Mouse (Mus musculus): ENCODE measurements at regions not wholly inside any gene's neighbourhood (a gene's known extent, or its start where the extent isn't known, plus 50 kb on each side); places are given as distances from the start of the nearest gene placed in this dataset.

- no peak for ATAC-seq
Observed at GRCm38 (mm10) chr19:54248256-54248936, 204.4 kb downstream of the Adra2a start.

GRCm38 (mm10) chr19:54252145-54252664, 208.3 kb downstream of the Adra2a start:
- no peak for ATAC-seq

DNA sequence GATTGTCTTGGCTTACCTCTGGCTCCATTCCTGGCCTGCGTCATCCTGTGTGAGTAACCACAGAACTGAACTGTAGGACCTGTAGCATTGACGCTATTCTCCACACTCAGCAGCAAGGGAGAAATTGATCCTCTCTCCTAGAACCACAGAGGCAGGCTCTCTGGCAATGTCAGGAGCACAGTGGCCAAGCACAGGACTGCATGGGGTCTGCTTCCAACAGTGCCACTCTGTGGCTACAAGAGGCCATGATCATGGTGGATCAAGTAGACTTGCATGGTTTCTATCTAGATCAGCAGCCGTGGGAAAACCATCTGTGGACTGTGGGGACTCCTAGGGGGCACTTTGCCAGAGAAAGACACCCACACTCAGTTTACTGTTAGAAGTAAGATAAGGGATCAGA, 213.9 kb downstream of the Adra2a start:
- no peak for ATAC-seq

GRCm38 (mm10) chr19:54259175-54259574, 215.2 kb downstream of the Adra2a start:
- ATAC-seq: no peak

- ATAC-seq: no peak
Observed at GRCm38 (mm10) chr19:54277368-54277767, 233.4 kb downstream of the Adra2a start.

DNA sequence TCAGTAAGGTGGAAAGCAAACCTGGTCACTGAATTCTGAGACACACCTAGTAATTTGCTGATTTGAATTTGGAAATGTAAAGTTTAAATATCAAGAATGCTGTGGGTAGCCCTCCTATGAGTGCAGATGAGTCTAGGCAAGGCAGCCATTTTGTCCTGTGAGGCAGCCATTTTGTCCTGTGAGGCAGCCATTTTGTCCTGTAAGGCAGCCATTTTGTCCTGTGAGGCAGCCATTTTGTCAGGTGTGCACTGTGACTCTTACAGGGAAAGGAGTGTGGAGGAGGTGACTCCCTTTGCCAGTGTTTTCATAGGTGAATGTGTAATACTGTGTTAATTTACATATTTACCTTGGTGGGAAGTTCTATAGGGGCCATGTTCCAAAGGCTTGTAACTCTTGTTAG, 241.5 kb downstream of the Adra2a start:
- no peak for ATAC-seq

- no peak for ATAC-seq
Observed at GRCm38 (mm10) chr19:54297663-54298388, 253.9 kb downstream of the Adra2a start.

DNA sequence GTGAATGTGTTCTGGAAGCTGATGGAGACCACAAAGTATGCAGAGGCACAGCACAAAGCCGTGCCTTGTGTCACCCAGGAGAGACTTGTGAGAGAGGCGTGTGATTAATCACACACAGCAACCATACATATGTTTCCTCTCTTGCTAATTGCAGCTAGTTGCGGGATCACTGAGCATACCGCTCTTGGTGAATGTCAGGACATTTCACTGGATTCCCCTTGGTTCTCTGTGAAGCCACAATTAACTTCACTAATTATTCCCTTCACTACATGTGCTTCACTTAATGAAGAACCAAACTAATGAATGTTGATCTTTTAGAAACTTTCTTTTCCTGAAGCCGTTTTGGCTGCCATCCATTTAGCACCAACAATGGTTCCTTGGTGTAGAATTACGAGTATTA, 267.3 kb downstream of the Adra2a start:
- ATAC-seq: no peak

DNA sequence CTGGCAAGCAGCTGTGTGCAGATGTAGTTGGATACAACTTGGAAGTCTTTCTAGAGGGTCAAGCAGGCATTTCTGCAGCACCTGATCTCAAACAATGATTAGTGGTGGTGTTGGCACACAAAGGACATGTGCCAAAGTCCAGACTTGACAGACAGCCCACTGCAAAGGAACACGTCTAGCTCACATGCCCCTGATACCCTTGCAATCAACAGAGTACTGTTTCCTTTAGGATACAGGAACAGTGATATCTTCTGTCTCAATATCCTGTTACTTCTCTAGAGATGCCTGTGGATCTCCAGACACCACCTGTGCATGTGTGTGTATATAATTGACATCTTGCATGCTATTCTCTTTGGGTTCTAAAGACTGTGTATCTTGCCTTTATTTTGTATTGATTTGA, 267.8 kb downstream of the Adra2a start:
- ATAC-seq: no peak

- no peak for ATAC-seq
Observed at GRCm38 (mm10) chr19:54323276-54323675, 279.3 kb downstream of the Adra2a start.

- ATAC-seq: no peak
Observed at GRCm38 (mm10) chr19:54324991-54325390, 281.0 kb downstream of the Adra2a start.

GRCm38 (mm10) chr19:54332140-54332539, 288.2 kb downstream of the Adra2a start:
- ATAC-seq: no peak

- ATAC-seq: no peak
Observed at GRCm38 (mm10) chr19:54340778-54341291, 296.9 kb downstream of the Adra2a start.

DNA sequence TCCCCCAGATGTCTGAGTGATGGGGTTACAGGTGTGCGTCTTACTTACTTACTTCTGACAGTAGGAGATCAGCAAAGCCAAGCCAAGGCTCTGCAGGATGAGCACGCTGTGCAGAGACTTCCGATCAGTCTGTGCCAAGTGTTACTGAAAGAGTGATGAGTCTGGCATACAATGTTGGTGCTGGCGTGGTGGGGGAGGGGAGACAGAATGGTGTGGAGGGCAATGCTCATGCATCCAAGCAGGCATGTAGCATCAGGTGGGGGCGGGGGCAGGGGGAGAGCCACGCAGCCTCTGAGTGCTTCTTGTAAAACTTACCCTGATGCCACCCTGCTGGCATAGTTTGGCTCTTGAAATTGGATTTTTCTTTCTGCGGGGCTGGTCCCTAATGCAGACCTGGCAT, 315.8 kb downstream of the Adra2a start:
- no peak for ATAC-seq

- ATAC-seq: no peak
Observed at GRCm38 (mm10) chr19:54360660-54361059, 316.7 kb downstream of the Adra2a start.

DNA sequence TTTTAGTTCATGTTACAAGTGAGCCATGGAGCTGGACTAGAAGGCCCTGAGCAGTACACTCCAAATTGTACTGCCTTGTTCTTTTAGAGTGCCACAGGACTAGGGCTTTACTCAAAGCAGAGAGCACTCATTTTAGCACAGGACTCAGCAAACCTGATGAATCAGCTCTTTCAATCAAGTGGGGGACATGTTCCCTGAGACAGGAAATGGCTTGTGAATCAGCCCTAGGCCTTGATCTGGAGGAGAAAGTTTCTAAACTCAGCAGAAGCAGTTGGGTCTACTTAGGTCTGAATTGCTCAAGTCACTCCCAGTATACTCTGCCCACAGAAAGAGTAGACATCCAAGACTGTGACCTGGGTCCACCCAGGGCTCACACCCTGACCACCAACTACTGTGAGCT, 341.1 kb downstream of the Adra2a start:
- no peak for ATAC-seq

GRCm38 (mm10) chr19:54391406-54391805, 347.5 kb downstream of the Adra2a start:
- no peak for ATAC-seq

DNA sequence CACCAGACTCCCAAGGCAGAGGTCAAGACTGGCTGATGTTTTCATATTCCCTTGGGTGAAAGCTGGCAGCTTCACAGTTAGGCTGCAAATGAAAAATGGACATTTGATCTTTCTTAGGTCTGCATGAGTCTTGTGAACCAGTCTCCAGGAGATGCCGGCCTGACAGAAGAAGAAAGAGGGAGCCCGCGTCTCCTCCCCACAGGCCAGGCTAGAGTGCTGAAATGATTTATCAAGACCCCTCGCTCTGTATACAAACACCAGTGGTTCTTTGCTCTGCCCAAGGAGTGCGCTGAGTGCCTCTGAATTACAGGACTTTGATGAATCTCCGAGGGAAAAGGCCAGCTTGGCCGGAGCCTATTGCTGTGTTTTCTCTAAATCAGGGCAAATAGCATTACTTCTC, 355.7 kb downstream of the Adra2a start:
- no peak for ATAC-seq

GRCm38 (mm10) chr19:54407904-54408303, 364.0 kb downstream of the Adra2a start:
- ATAC-seq: no peak

DNA sequence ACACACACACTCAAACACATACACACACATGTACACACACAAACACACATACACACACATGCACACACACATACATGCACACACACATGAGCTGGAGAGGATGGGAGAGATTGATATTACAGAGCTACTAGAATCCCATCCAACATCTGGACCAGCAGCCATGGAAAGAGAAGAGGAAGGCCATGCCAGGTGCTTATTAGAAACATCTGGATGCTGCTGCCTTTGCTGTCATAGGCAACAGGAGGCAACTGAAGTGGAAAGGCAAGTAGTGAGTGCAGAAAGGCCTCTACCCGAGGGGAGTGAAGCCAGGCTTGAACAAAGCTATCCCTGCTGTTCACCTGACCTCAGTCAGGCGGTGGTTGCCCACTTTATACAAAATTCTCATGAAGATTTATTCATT, 385.1 kb downstream of the Adra2a start:
- no peak for ATAC-seq

- no peak for ATAC-seq
Observed at GRCm38 (mm10) chr19:54440713-54441112, 396.8 kb downstream of the Adra2a start.

DNA sequence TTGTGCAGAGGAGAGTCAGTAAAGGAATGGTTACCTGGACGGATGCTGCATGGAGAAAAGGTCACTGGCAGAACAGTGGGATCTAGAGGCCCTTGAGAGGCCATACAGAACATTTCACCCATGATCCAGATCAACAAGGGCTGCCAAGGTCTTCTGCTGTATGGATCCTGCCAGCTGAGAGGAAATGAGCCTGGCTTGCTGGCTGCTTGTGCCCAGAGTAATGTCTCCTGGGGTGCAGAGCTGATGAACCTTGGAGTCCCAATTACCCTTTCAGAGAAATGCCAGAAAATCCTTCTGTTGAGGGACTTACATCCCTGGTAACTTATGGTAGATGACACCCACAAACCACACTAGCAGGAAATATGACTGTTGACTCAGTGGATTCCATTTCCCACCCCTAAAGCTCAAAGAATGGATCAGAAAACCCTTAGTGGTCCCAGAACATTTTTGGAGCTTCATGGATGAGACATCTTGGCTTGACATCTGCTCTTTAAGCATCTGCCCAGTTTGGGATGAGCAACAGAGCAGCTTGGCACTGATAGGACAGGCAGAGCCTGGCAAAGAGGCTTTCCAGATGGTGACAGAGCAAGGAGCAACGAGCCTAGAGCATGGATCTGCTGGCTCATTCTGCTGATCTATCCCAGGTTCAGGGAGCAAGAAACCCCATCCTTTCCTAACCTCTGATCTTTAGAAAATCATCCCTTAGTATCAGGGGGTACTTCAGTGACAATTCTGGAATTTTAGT, 416.6 kb downstream of the Adra2a start:
- ATAC-seq: no peak

DNA sequence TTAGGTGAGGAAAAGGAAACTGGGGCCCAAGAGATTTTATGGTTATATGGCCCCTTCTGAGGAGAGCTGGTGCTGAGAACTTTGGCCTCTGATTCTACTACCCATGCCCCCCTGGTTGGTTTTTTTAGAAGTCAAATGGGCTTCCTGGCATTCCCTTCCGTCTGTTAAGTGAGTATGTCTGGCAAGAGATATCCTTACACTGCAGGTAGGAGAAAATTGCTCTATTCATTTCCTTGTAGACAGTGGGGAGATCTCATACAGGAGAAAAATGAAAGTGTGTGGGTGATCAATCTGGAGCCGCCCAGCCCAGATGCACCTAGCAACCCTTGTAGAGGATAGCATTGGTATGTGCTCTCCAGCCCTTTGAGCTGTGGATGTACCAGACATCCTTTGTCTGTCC, 418.5 kb downstream of the Adra2a start:
- no peak for ATAC-seq

Measured in activated CD4-positive, CD25-positive, alpha-beta regulatory T cell, adult 4 months (primary cell).